Mouse (Mus musculus) layer of hippocampus, adult 2 months (tissue): Measurements from ENCODE around the gene Plcd1. TPM values are rescaled to one million over a fixed set of nuclear protein-coding genes. Genes with fewer than 3 reads are reported as not detected.
A peak's percentile ranks its signal among the peaks of the same experiment; 100 is the strongest.

ENCODE experiments used
- DNase-seq, 2 experiments: peaks; one replicate each; pipeline ENCODE4 v3.0.0; 2022; ENCODE audit warnings: low spot score in 2 of 2
- H3K27ac ChIP-seq: fragments of 200-600 bp; 2 replicates; pipeline ENCODE4 v1.8.1; 2022
- H3K4me3 ChIP-seq: fragments of 200-600 bp; 2 replicates; pipeline ENCODE4 v1.8.1; 2022; ENCODE audit warnings: mild to moderate bottlenecking
- CTCF ChIP-seq: fragments of 200-600 bp; conservative IDR thresholded peaks from 2 replicates; pipeline ENCODE4 v1.8.1; 2022; ENCODE audit warnings: antibody characterized with exemption, mild to moderate bottlenecking, moderate library complexity
- total RNA-seq, 2 experiments: library from RNA; stranded (reverse); gene quantifications; 2 replicates each; pipeline ENCODE4 v1.2.3; 2021

The Plcd1 gene
- total RNA-seq, 2 experiments from 2014 or later: 10.7 to 11.7 TPM

GRCm38 (mm10) chr9:119086451-119086850, 6.9 kb downstream of the Plcd1 start:
- no peak for TF ChIP-seq CTCF
- H3K27ac ChIP-seq: peak overlapping the region; percentile 36; the same call in 1 of the 2 replicates
- DNase-seq: peak in 1 of 2 experiments; percentile 43
- no peak overlapping the region for H3K4me3 ChIP-seq

GRCm38 (mm10) chr9:119083966-119084365, 9.3 kb downstream of the Plcd1 start:
- Histone ChIP-seq H3K4me3 (no peak overlapping the region), H3K27ac (no peak overlapping the region)
- DNase-seq: no peak
- TF ChIP-seq CTCF: no peak

GRCm38 (mm10) chr9:119082656-119083430, 10.5 kb downstream of the Plcd1 start:
- H3K27ac ChIP-seq: no peak overlapping the region
- DNase-seq: no peak
- H3K4me3 ChIP-seq: no peak overlapping the region
- TF ChIP-seq CTCF: no peak

- TF ChIP-seq CTCF: no peak
- no peak overlapping the region for H3K4me3 ChIP-seq
- DNase-seq: no peak
- H3K27ac ChIP-seq: no peak overlapping the region
Observed at GRCm38 (mm10) chr9:119082039-119082438, 11.3 kb downstream of the Plcd1 start.

GRCm38 (mm10) chr9:119080040-119080675, 13.1 kb downstream of the Plcd1 start:
- TF ChIP-seq CTCF: no peak
- no peak overlapping the region for H3K4me3 ChIP-seq
- no peak overlapping the region for H3K27ac ChIP-seq
- DNase-seq: no peak

GRCm38 (mm10) chr9:119075685-119076084, 17.6 kb downstream of the Plcd1 start:
- Histone ChIP-seq H3K4me3 (no peak overlapping the region), H3K27ac (no peak overlapping the region)
- DNase-seq: no peak
- no peak for TF ChIP-seq CTCF

- TF ChIP-seq CTCF: no peak
- DNase-seq: no peak
- Histone ChIP-seq H3K4me3 (no peak overlapping the region), H3K27ac (no peak overlapping the region)
Observed at GRCm38 (mm10) chr9:119073184-119073895, 20.0 kb downstream of the Plcd1 start.

- no peak for DNase-seq
- TF ChIP-seq CTCF: no peak
- no peak overlapping the region for H3K4me3 ChIP-seq
- H3K27ac ChIP-seq: no peak overlapping the region
Observed at GRCm38 (mm10) chr9:119071786-119072185, 21.5 kb downstream of the Plcd1 start.

- TF ChIP-seq CTCF: no peak
- H3K4me3 ChIP-seq: no peak overlapping the region
- DNase-seq: no peak
- H3K27ac ChIP-seq: no peak overlapping the region
Observed at GRCm38 (mm10) chr9:119070173-119070825, 23.0 kb downstream of the Plcd1 start.

GRCm38 (mm10) chr9:119068266-119068665, 25.0 kb downstream of the Plcd1 start:
- Histone ChIP-seq H3K27ac (no peak overlapping the region), H3K4me3 (no peak overlapping the region)
- TF ChIP-seq CTCF: no peak
- no peak for DNase-seq

GRCm38 (mm10) chr9:119067601-119068000, 25.7 kb downstream of the Plcd1 start:
- DNase-seq: peak; percentile 75 to 87
- peak; percentile 98; the same call in 1 of the 2 replicates for TF ChIP-seq CTCF
- Histone ChIP-seq H3K27ac (no peak overlapping the region), H3K4me3 (no peak overlapping the region)

GRCm38 (mm10) chr9:119064296-119064695, 29.0 kb downstream of the Plcd1 start:
- H3K27ac ChIP-seq: no peak overlapping the region
- TF ChIP-seq CTCF: no peak
- no peak for DNase-seq

GRCm38 (mm10) chr9:119063036-119063644, 30.2 kb downstream of the Plcd1 start:
- no peak overlapping the region for H3K4me3 ChIP-seq
- no peak for TF ChIP-seq CTCF
- H3K27ac ChIP-seq: no peak overlapping the region
- DNase-seq: no peak

More at GRCm38 (mm10) chr9:119064296-119064695, 29.0 kb downstream of the Plcd1 start:
- no peak overlapping the region for H3K4me3 ChIP-seq
